Mouse (Mus musculus) spleen, adult 2 months (tissue): Measurements from ENCODE around the gene P2rx1. TPM values are rescaled to one million over a fixed set of nuclear protein-coding genes. Genes with fewer than 3 reads are reported as not detected.

Experiments
- DNase-seq, 2 experiments: peaks; one replicate each; pipeline versions ENCODE4 v3.0.0 to v3.0.0-alpha.2; 2012 to 2021; ENCODE audit warnings: low spot score in 2 of 2, low read depth in 1 of 2
- H3K27ac ChIP-seq: fragments of 200-500 bp; 2 replicates; pipeline ENCODE4 v1.5.1; 2012; ENCODE audit warnings: low read length, inconsistent platforms; ENCODE audit not compliant: insufficient read depth
- H3K27me3 ChIP-seq: fragments of 200-500 bp; 2 replicates; pipeline ENCODE4 v1.6.1; 2012; ENCODE audit warnings: mild to moderate bottlenecking, moderate library complexity, low read length, inconsistent platforms; ENCODE audit not compliant: control insufficient read depth, insufficient read depth
- H3K36me3 ChIP-seq: fragments of 200-500 bp; 2 replicates; pipeline ENCODE4 v1.6.1; 2012; ENCODE audit warnings: mild to moderate bottlenecking, low read length, inconsistent platforms; ENCODE audit not compliant: control insufficient read depth, insufficient read depth
- H3K4me1 ChIP-seq: fragments of 200-500 bp; 2 replicates; pipeline ENCODE4 v1.6.1; 2011; ENCODE audit warnings: inconsistent platforms; ENCODE audit not compliant: control insufficient read depth, insufficient read depth, insufficient read length
- H3K4me3 ChIP-seq: fragments of 200-500 bp; 2 replicates; pipeline ENCODE4 v1.5.1; 2011; ENCODE audit warnings: mild to moderate bottlenecking, inconsistent platforms; ENCODE audit not compliant: insufficient read depth, insufficient read length; ENCODE audit errors: extremely low read depth
- CTCF ChIP-seq: fragments of 200-500 bp; IDR thresholded peaks from 2 replicates; pipeline ENCODE4 v1.5.1; 2011; ENCODE audit warnings: mild to moderate bottlenecking, inconsistent platforms; ENCODE audit not compliant: insufficient read depth, insufficient read length, insufficient replicate concordance; ENCODE audit errors: extremely low read depth
- POLR2A ChIP-seq: fragments of 200-500 bp; IDR thresholded peaks from 2 replicates; pipeline ENCODE4 v1.6.1; 2011; ENCODE audit warnings: low read depth, low read length, inconsistent platforms
- WGBS: fragments of 180-500 bp; shearing (Covaris S2); methylation state at CpG from one replicate; pipeline ENCODE4 v1.1.7; 2018; 5-methylcytosine and 5-hydroxymethylcytosine counted together
- polyA plus RNA-seq: library from polyadenylated mRNA; depleted of rRNA; stranded (reverse); fragments of >200 nt; gene quantifications from 2 replicates; pipeline ENCODE4 v1.2.3, GENCODE M21; 2012; rRNA removed

Gene P2rx1
- polyA plus RNA-seq, 1 experiment = 14.3 TPM

GRCm38 (mm10) chr11:73057701-73058100 lies 58.8 kb downstream of the P2rx1 start:
- H3K27ac ChIP-seq = no peak overlapping the region
- H3K4me3 ChIP-seq = no peak overlapping the region
- no peaks in the 10 kb centered on the region for H3K27me3 ChIP-seq
- no peak for DNase-seq
- 81% methylated on average over 5 of the region's 5 CpGs for WGBS
- no peak for TF ChIP-seq CTCF
- no peak for TF ChIP-seq POLR2A
- H3K36me3 ChIP-seq = peaks cover 20% of the 10 kb centered on the region
- no peaks in the 10 kb centered on the region for H3K4me1 ChIP-seq

DNA sequence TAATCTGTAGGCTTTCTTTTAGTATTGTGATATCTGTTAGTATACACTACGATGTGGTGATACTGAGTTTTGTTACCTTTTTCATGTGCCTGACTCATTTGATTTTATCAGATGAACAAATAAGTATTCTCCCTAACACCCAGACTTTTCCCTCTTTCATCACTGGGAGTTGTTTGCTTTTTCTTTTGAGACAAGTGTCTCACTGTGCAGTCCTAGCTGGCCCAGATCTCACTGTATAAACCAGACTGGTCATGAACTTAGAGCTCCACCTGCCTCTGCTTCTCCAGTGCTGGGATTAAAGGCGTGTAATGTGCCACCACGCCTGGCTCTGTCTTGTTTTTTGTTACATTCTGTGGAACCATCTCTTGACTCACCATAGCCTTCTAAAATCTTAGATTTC lies 60.7 kb downstream of the P2rx1 start:
- no peak overlapping the region for H3K4me3 ChIP-seq
- H3K4me1 ChIP-seq = no peaks in the 10 kb centered on the region
- H3K27ac ChIP-seq = no peak overlapping the region
- DNase-seq = no peak
- peaks cover 14% of the 10 kb centered on the region for H3K36me3 ChIP-seq
- TF ChIP-seq CTCF (no peak), POLR2A (no peak)
- WGBS = 93% methylated on average over 3 of the region's 3 CpGs
- no peaks in the 10 kb centered on the region for H3K27me3 ChIP-seq

DNA sequence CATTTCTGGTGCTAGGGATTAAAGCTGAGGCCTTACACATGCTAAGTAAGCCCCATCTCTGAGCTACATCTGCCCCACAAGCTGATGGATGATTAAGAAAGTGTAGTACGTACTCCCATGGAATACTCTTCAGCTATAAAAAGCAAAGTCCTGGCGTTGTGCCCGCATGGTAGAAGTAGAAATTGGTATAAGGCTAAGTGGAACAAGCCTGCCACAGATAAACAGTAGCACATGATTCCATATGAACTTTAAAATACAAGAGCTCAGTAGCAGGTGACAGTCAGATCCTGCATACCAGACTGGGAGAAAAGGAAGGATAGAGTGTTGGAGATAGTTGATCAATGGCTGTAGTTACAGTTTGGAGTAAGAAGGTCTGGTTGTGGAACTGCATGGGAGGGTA lies 62.5 kb downstream of the P2rx1 start:
- Histone ChIP-seq H3K27me3 (no peaks in the 10 kb centered on the region), H3K27ac (no peak overlapping the region), H3K36me3 (peaks cover 12% of the 10 kb centered on the region), H3K4me1 (no peaks in the 10 kb centered on the region), H3K4me3 (no peak overlapping the region)
- no peak for TF ChIP-seq CTCF
- no peak for TF ChIP-seq POLR2A
- DNase-seq = no peak
- WGBS = 96% methylated on average over 3 of the region's 3 CpGs

Other genes starting within 250 kb of the P2rx1 start
- 2.4 and 2.8 TPM in 2 replicates for gene Cyb5d2, start 203.0 kb upstream of the P2rx1 start, polyA plus RNA-seq
- 27.4 and 29.3 TPM in 2 replicates for gene Zzef1, start 202.9 kb upstream of the P2rx1 start, polyA plus RNA-seq
- gene Atp2a3, start 37.9 kb upstream of the P2rx1 start, polyA plus RNA-seq = 293 and 323 TPM in 2 replicates
- 2.2 and 2.4 TPM in 2 replicates for gene Camkk1, start 19.9 kb downstream of the P2rx1 start, polyA plus RNA-seq
- gene Ncbp3, start 48.7 kb downstream of the P2rx1 start, polyA plus RNA-seq = 1.8 and 2.0 TPM in 2 replicates
- gene Itgae, start 91.5 kb downstream of the P2rx1 start, polyA plus RNA-seq = 5.0 and 5.1 TPM in 2 replicates
- 2.2 and 2.5 TPM in 2 replicates for gene Haspin, start 139.2 kb downstream of the P2rx1 start, polyA plus RNA-seq
- 0.22 and 0.28 TPM in 2 replicates for gene P2rx5, start 161.3 kb downstream of the P2rx1 start, polyA plus RNA-seq
- 27.2 and 42.2 TPM in 2 replicates for gene Emc6, start 177.9 kb downstream of the P2rx1 start, polyA plus RNA-seq
- 17.0 and 18.7 TPM in 2 replicates for gene Tax1bp3, start 178.0 kb downstream of the P2rx1 start, polyA plus RNA-seq
- gene Ctns, start 199.9 kb downstream of the P2rx1 start, polyA plus RNA-seq = 10.7 and 11.9 TPM in 2 replicates
- 3.1 and 3.3 TPM in 2 replicates for gene Shpk, start 200.4 kb downstream of the P2rx1 start, polyA plus RNA-seq
- gene Trpv1, start 235.2 kb downstream of the P2rx1 start, polyA plus RNA-seq = not detected in 2 replicates